Mouse (Mus musculus): ENCODE data around the gene Hdac9.

DNA sequence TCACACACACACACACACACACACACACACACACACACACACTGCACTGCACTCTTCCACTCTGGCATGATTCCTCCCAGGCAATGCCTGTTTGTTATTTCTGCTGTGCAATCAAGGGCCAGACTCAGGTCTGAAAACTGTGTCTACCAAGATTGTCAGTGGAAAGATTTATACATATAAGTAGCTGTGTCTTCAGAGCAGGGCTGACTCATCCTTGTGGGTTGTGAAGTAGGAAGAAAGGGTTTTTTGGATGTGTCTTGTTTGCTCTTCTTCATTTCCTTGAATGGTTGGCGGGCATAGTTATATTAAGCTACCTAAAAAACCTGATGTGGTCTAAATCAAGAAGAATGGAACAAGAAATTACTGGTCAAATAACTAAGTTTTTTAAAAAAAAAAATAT is 825.0 kb downstream of the Hdac9 start:
- no peak for TF ChIP-seq POLR2A (IDR thresholded peaks at IDR 0.05; ENCODE audit: low read depth, low read length)
- no peak for TF ChIP-seq CTCF (conservative IDR thresholded peaks at IDR 0.05; ENCODE audit: insufficient read depth, insufficient read length, low read depth, low read length)
